10 mouse cellular contexts compared by ENCODE assay signal in genomic region chr1:156459690-156460089, GRCm38 (mm10). TPM values are rescaled to one million over a fixed set of nuclear protein-coding genes. Genes with fewer than 3 reads are reported as not detected.
DNase-seq lines count a peak whose midpoint lies in the region; ATAC-seq lines count a peak whose summit lies in the region.
"Had no signal": no experiment of that assay in that cellular context is flagged by ENCODE, and none has a peak within 500 bp of the region (broad histone marks: within the 10 kb centered on the region; RNA-seq: fewer than 3 reads in every experiment).

No protein-coding gene starts in this region.

- H3K9ac ChIP-seq in intestine, embryonic 16.5 days (ENCODE audit: low read depth, low read length) = no peak overlapping the region

- peaks cover 26% of the 10 kb centered on the region for H3K36me3 ChIP-seq in heart, embryonic 10.5 days
- H3K36me3 ChIP-seq in intestine, embryonic 16.5 days (ENCODE audit: control insufficient read depth, insufficient read depth, low read length) = 0 out of 2 replicates have a peak, but pooled peaks cover 5% of the 10 kb centered on the region

- no peaks in the 10 kb centered on the region for H3K27me3 ChIP-seq in heart, embryonic 10.5 days (ENCODE audit: insufficient read depth, poor library complexity, severe bottlenecking)
- H3K27me3 ChIP-seq in intestine, embryonic 16.5 days (replicated peaks; ENCODE audit: control insufficient read depth, insufficient read depth, low read length) = no peaks in the 10 kb centered on the region

- peaks cover 17% of the 10 kb centered on the region for H3K4me1 ChIP-seq in heart, embryonic 10.5 days
- H3K4me1 ChIP-seq in intestine, embryonic 16.5 days (ENCODE audit: control insufficient read depth, insufficient read depth, low read length) = peaks cover 37% of the 10 kb centered on the region

- peak; percentile 21; the same call in 1 of the 2 replicates for ATAC-seq in intestine, embryonic 16.5 days
- ATAC-seq in monocyte, adult 5-6 weeks (replicated peaks; ENCODE audit: insufficient number of reproducible peaks, low FRiP score, low TSS enrichment, poor library complexity, severe bottlenecking) = peak; percentile 90

- H3K4me3 ChIP-seq in heart, embryonic 10.5 days = no peak overlapping the region
- no peak overlapping the region for H3K4me3 ChIP-seq in intestine, embryonic 16.5 days (ENCODE audit: low read length)
- H3K4me3 ChIP-seq: limb, embryonic 10.5 days had no signal

- no peak overlapping the region for H3K4me2 ChIP-seq in intestine, embryonic 16.5 days (ENCODE audit: low read depth, low read length)

- peak overlapping the region; percentile 36; the same call in 1 of the 2 replicates for H3K27ac ChIP-seq in heart, embryonic 10.5 days
- peak overlapping the region; percentile 45; the same call in 1 of the 2 replicates for H3K27ac ChIP-seq in intestine, embryonic 16.5 days (ENCODE audit: low read length)
- H3K27ac ChIP-seq: limb, embryonic 10.5 days had no signal

- 38% methylated on average over 3 of the region's 3 CpGs for WGBS in heart, embryonic 10.5 days
- 55% methylated on average over 3 of the region's 3 CpGs for WGBS in intestine, embryonic 16.5 days

- DNase-seq in heart, embryonic 10.5 days (ENCODE audit: low spot score) = no peak
- no peak for DNase-seq in heart, postnatal 4 days
- peak; percentile 65 to 71 for DNase-seq in B cell, adult 2 months
- no peak for DNase-seq in gastrocnemius, adult 8-10 months (ENCODE audit: low spot score in 2 of 2)
- no peak for DNase-seq in left cerebral cortex, adult 11 months (ENCODE audit: low spot score)
- DNase-seq in cerebellum, adult 9-11 months = no peak
- DNase-seq: right cerebral cortex, adult 18-20 months had no signal

- H3K9me3 ChIP-seq in heart, embryonic 10.5 days = no peaks in the 10 kb centered on the region
- H3K9me3 ChIP-seq in intestine, embryonic 16.5 days (ENCODE audit: control insufficient read depth, low read length) = no peaks in the 10 kb centered on the region
- H3K9me3 ChIP-seq: limb, embryonic 10.5 days had no signal

RNA-seq across cellular contexts. Expression of gene Soat1, which starts 14.4 kb away (rescaled TPM):
- 45.6 and 60.6 TPM in 2 replicates for polyA plus RNA-seq in heart, embryonic 10.5 days (2016; fragmentation: Nextera tagmentation; extraction: Ambion mirVana)
- total RNA-seq in heart, postnatal 4 days (2021) = 10 to 100 TPM; 32.4 to 34.9 TPM
- 84.4 and 93.9 TPM in 2 replicates for polyA plus RNA-seq in intestine, embryonic 16.5 days (2015; fragmentation: Nextera tagmentation; extraction: Ambion mirVana)
- 125 to 142 TPM (median 127 TPM) in 3 replicates for total RNA-seq in monocyte, adult 5-6 weeks (2017)
- 1 to 10 TPM; 2.2 to 6.3 (median 4.4) TPM for total RNA-seq in gastrocnemius, adult 8-10 months (2022)

RNA-seq across cellular contexts. Expression of gene Axdnd1, which starts 38.7 kb away (rescaled TPM):
- 0.20 and 0.43 TPM in 2 replicates for polyA plus RNA-seq in heart, embryonic 10.5 days (2016; fragmentation: Nextera tagmentation; extraction: Ambion mirVana)
- total RNA-seq in heart, postnatal 4 days (2021) = under 1 TPM in 1 of 2 experiments, not detected in 1; 0.12 TPM
- polyA plus RNA-seq in intestine, embryonic 16.5 days (2015; fragmentation: Nextera tagmentation; extraction: Ambion mirVana) = 0.16 and 0.29 TPM in 2 replicates
- 1.2 to 7.4 TPM in 2 of 3 replicates, not detected in the other for total RNA-seq in monocyte, adult 5-6 weeks (2017)
- total RNA-seq in gastrocnemius, adult 8-10 months (2022) = not detected

Comparison
In these comparisons a context has a peak if more than half of its experiments do, and no peak if none do; other contexts are left out.
1. DNase-seq: peak in B cell, adult 2 months (2 of 2); none in heart, embryonic 10.5 days (single experiment), heart, postnatal 4 days (single experiment), gastrocnemius, adult 8-10 months (0 of 2), left cerebral cortex, adult 11 months (single experiment) and cerebellum, adult 9-11 months (single experiment).
2. RNA of gene Soat1, which starts 14.4 kb away (total RNA-seq): 125 to 142 TPM in monocyte, adult 5-6 weeks and 32.4 to 34.9 TPM in heart, postnatal 4 days; 2.2 to 6.3 TPM in gastrocnemius, adult 8-10 months; every median in the first group is over 4 times any median in the second.